ENCODE assay signal across 26 mouse cellular contexts in the genomic region with DNA sequence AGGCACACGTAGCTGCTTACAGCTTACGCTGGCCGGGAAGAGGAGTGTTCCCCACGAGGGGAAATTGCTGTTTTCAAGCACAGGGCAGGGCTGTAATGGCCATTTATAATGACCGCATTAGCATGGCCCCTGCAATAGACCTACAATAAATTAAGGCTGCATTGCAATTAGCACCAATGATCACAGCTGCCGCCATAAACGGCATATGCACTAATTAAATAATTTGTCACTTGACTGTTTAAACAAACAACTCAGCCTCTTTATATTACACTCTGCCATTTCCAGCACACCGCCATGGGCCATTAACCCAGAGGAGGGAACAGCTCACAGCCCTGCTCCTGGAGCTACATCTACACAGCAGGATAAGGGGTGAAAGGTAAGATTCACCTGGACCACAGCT. TPM values are rescaled to one million over a fixed set of nuclear protein-coding genes. Genes with fewer than 3 reads are reported as not detected.
DNase-seq lines count a peak whose midpoint lies in the region; ATAC-seq lines count a peak whose summit lies in the region.
"Had no signal": no experiment of that assay in that cellular context is flagged by ENCODE, and none has a peak within 500 bp of the region (broad histone marks: within the 10 kb centered on the region; RNA-seq: fewer than 3 reads in every experiment).

No protein-coding gene starts in this region.

- no peak overlapping the region for H3K9ac ChIP-seq in hindbrain, embryonic 14.5 days
- H3K9ac ChIP-seq in hindbrain, embryonic 11.5 days (ENCODE audit: low read depth, low read length): no peak overlapping the region
- no peak overlapping the region for H3K9ac ChIP-seq in midbrain, embryonic 12.5 days (replicated peaks)
- H3K9ac ChIP-seq in midbrain, embryonic 11.5 days (ENCODE audit: low read length): no peak overlapping the region
- H3K9ac ChIP-seq in forebrain, embryonic 14.5 days (ENCODE audit: low read length): no peak overlapping the region
- H3K9ac ChIP-seq in neural tube, embryonic 15.5 days (replicated peaks): no peak overlapping the region
- H3K9ac ChIP-seq: liver, embryonic 14.5 days; lung, embryonic 14.5 days; stomach, embryonic 15.5 days had no signal

- H3K27me3 ChIP-seq in hindbrain, embryonic 14.5 days (ENCODE audit: control insufficient read depth, insufficient read depth, low read length): peaks cover 97% of the 10 kb centered on the region
- peaks cover 83% of the 10 kb centered on the region for H3K27me3 ChIP-seq in hindbrain, embryonic 11.5 days (ENCODE audit: control insufficient read depth, insufficient read depth, low read length)
- H3K27me3 ChIP-seq in midbrain, embryonic 12.5 days: peaks cover 92% of the 10 kb centered on the region
- H3K27me3 ChIP-seq in midbrain, embryonic 11.5 days (ENCODE audit: control insufficient read depth, insufficient read depth, low read length): peaks cover 58% of the 10 kb centered on the region
- H3K27me3 ChIP-seq in forebrain, embryonic 14.5 days (replicated peaks; ENCODE audit: control insufficient read depth, insufficient read depth, low read length): peaks cover 42% of the 10 kb centered on the region
- peaks cover 87% of the 10 kb centered on the region for H3K27me3 ChIP-seq in neural tube, embryonic 15.5 days (replicated peaks)
- H3K27me3 ChIP-seq: stomach, embryonic 15.5 days had no signal

- H3K4me2 ChIP-seq in hindbrain, embryonic 14.5 days (replicated peaks): no peak overlapping the region
- H3K4me2 ChIP-seq in hindbrain, embryonic 11.5 days (replicated peaks; ENCODE audit: low read depth, low read length): no peak overlapping the region
- H3K4me2 ChIP-seq in midbrain, embryonic 12.5 days (replicated peaks): no peak overlapping the region
- no peak overlapping the region for H3K4me2 ChIP-seq in midbrain, embryonic 11.5 days
- no peak overlapping the region for H3K4me2 ChIP-seq in forebrain, embryonic 14.5 days (ENCODE audit: low read length)
- H3K4me2 ChIP-seq in neural tube, embryonic 15.5 days: no peak overlapping the region
- H3K4me2 ChIP-seq: lung, embryonic 14.5 days; stomach, embryonic 15.5 days had no signal

- H3K9me3 ChIP-seq in hindbrain, embryonic 14.5 days (ENCODE audit: control insufficient read depth, low read length): no peaks in the 10 kb centered on the region
- H3K9me3 ChIP-seq in hindbrain, embryonic 11.5 days (ENCODE audit: control insufficient read depth, low read length): no peaks in the 10 kb centered on the region
- no peaks in the 10 kb centered on the region for H3K9me3 ChIP-seq in midbrain, embryonic 12.5 days
- H3K9me3 ChIP-seq in midbrain, embryonic 11.5 days (ENCODE audit: control insufficient read depth, low read length): no peaks in the 10 kb centered on the region
- H3K9me3 ChIP-seq in forebrain, embryonic 14.5 days (replicated peaks; ENCODE audit: control insufficient read depth, low read length): no peaks in the 10 kb centered on the region
- no peaks in the 10 kb centered on the region for H3K9me3 ChIP-seq in neural tube, embryonic 15.5 days (replicated peaks)
- H3K9me3 ChIP-seq: G1E; stomach, embryonic 15.5 days had no signal

- H3K27ac ChIP-seq in hindbrain, embryonic 14.5 days: no peak overlapping the region
- no peak overlapping the region for H3K27ac ChIP-seq in hindbrain, embryonic 11.5 days (ENCODE audit: low read depth, low read length)
- H3K27ac ChIP-seq in midbrain, embryonic 12.5 days (replicated peaks): no peak overlapping the region
- no peak overlapping the region for H3K27ac ChIP-seq in midbrain, embryonic 11.5 days (ENCODE audit: low read depth, low read length)
- no peak overlapping the region for H3K27ac ChIP-seq in forebrain, embryonic 14.5 days (ENCODE audit: low read depth, low read length)
- H3K27ac ChIP-seq in neural tube, embryonic 15.5 days (replicated peaks): no peak overlapping the region
- H3K27ac ChIP-seq: gastrocnemius, adult 2 months; left cerebral cortex, adult 2 months; liver, embryonic 14.5 days; stomach, embryonic 15.5 days had no signal

- no peaks in the 10 kb centered on the region for H3K36me3 ChIP-seq in hindbrain, embryonic 14.5 days (replicated peaks; ENCODE audit: control insufficient read depth, insufficient read depth)
- no peaks in the 10 kb centered on the region for H3K36me3 ChIP-seq in hindbrain, embryonic 11.5 days (ENCODE audit: control insufficient read depth, insufficient read depth, low read length)
- H3K36me3 ChIP-seq in midbrain, embryonic 12.5 days: no peaks in the 10 kb centered on the region
- no peaks in the 10 kb centered on the region for H3K36me3 ChIP-seq in midbrain, embryonic 11.5 days (ENCODE audit: control insufficient read depth, insufficient read depth, low read length)
- no peaks in the 10 kb centered on the region for H3K36me3 ChIP-seq in forebrain, embryonic 14.5 days (ENCODE audit: control insufficient read depth, insufficient read depth, low read length)
- no peaks in the 10 kb centered on the region for H3K36me3 ChIP-seq in neural tube, embryonic 15.5 days
- H3K36me3 ChIP-seq: G1E; stomach, embryonic 15.5 days had no signal

- peaks cover 14% of the 10 kb centered on the region for H3K4me1 ChIP-seq in hindbrain, embryonic 14.5 days (replicated peaks; ENCODE audit: control insufficient read depth, insufficient read depth, low read length)
- H3K4me1 ChIP-seq in hindbrain, embryonic 11.5 days (replicated peaks; ENCODE audit: control insufficient read depth, insufficient read depth, low read length): peaks cover 5% of the 10 kb centered on the region
- H3K4me1 ChIP-seq in midbrain, embryonic 12.5 days: peaks cover 37% of the 10 kb centered on the region
- H3K4me1 ChIP-seq in midbrain, embryonic 11.5 days (ENCODE audit: control insufficient read depth, insufficient read depth, low read length): peaks cover 24% of the 10 kb centered on the region
- peaks cover 36% of the 10 kb centered on the region for H3K4me1 ChIP-seq in forebrain, embryonic 14.5 days (ENCODE audit: control insufficient read depth, insufficient read depth, low read length)
- peaks cover 30% of the 10 kb centered on the region for H3K4me1 ChIP-seq in neural tube, embryonic 15.5 days

- DNase-seq in hindbrain, embryonic 14.5 days (ENCODE audit: low spot score): peak; percentile 39
- no peak for DNase-seq in hindbrain, embryonic 11.5 days (ENCODE audit: low spot score)
- DNase-seq in midbrain, embryonic 11.5 days (ENCODE audit: low spot score, missing footprints): no peak
- DNase-seq in forebrain, embryonic 14.5 days (ENCODE audit: low spot score): peak; percentile 80
- DNase-seq: adrenal gland, adult 2 months; B cell, adult 2 months; cerebellum, adult 11-12 months; cerebellum, postnatal 10 days; gastrocnemius, adult 2 months; heart, postnatal 4 days; kidney, adult 18-20 months; lung, embryonic 14.5 days; lung, postnatal 36 days; right cerebral cortex, adult 18-20 months; thymus, postnatal 25 days had no signal

- ATAC-seq in hindbrain, embryonic 14.5 days (ENCODE audit: low FRiP score): peak; percentile 44; the same call in 1 of the 2 replicates
- ATAC-seq in hindbrain, embryonic 11.5 days (ENCODE audit: low FRiP score): no peak
- ATAC-seq in midbrain, embryonic 12.5 days (ENCODE audit: low FRiP score, low read depth): peak; percentile 21; the same call in 1 of the 2 replicates
- no peak for ATAC-seq in midbrain, embryonic 11.5 days (ENCODE audit: low FRiP score)
- ATAC-seq in forebrain, embryonic 14.5 days: peak; percentile 49
- peak; percentile 77 for ATAC-seq in neural tube, embryonic 15.5 days (ENCODE audit: low FRiP score)
- ATAC-seq in activated CD4-positive, CD25-positive, alpha-beta regulatory T cell, adult 4 months: no peak
- ATAC-seq: inflammation-experienced regulatory T-cells, adult 6 months; Patski had no signal

- H3K4me3 ChIP-seq in hindbrain, embryonic 14.5 days (replicated peaks; ENCODE audit: low read length): no peak overlapping the region
- H3K4me3 ChIP-seq in hindbrain, embryonic 11.5 days (ENCODE audit: low read depth, low read length): no peak overlapping the region
- H3K4me3 ChIP-seq in midbrain, embryonic 12.5 days: no peak overlapping the region
- H3K4me3 ChIP-seq in midbrain, embryonic 11.5 days (ENCODE audit: low read depth, low read length): no peak overlapping the region
- no peak overlapping the region for H3K4me3 ChIP-seq in forebrain, embryonic 14.5 days (ENCODE audit: low read depth, low read length)
- H3K4me3 ChIP-seq in neural tube, embryonic 15.5 days (replicated peaks): no peak overlapping the region
- H3K4me3 ChIP-seq: gastrocnemius, adult 2 months; left cerebral cortex, adult 2 months; stomach, embryonic 15.5 days had no signal

- 62% methylated on average over 8 of the region's 8 CpGs for WGBS in hindbrain, embryonic 14.5 days
- WGBS in hindbrain, embryonic 11.5 days: 75% methylated on average over 8 of the region's 8 CpGs
- 66% methylated on average over 8 of the region's 8 CpGs for WGBS in midbrain, embryonic 12.5 days
- WGBS in midbrain, embryonic 11.5 days: 87% methylated on average over 8 of the region's 8 CpGs
- 14% methylated on average over 8 of the region's 8 CpGs for WGBS in forebrain, embryonic 14.5 days
- 10% methylated on average over 8 of the region's 8 CpGs for WGBS in neural tube, embryonic 15.5 days

RNA-seq across cellular contexts. Expression of gene Olig2, which starts 49.4 kb away (rescaled TPM):
- polyA plus RNA-seq in hindbrain, embryonic 14.5 days (2014; fragmentation: Nextera tagmentation; extraction: Ambion mirVana): 10.9 and 14.1 TPM in 2 replicates
- 0.76 and 1.2 TPM in 2 replicates for polyA plus RNA-seq in hindbrain, embryonic 11.5 days (2014; fragmentation: Nextera tagmentation; extraction: Ambion mirVana)
- 5.9 and 11.3 TPM in 2 replicates for polyA plus RNA-seq in midbrain, embryonic 12.5 days (2016; fragmentation: Nextera tagmentation; extraction: Ambion mirVana)
- polyA plus RNA-seq in midbrain, embryonic 11.5 days (2014; fragmentation: Nextera tagmentation; extraction: Ambion mirVana): 6.8 and 7.5 TPM in 2 replicates
- polyA plus RNA-seq in forebrain, embryonic 14.5 days (2014; fragmentation: Nextera tagmentation; extraction: Ambion mirVana): 5.2 and 6.3 TPM in 2 replicates
- polyA plus RNA-seq in neural tube, embryonic 15.5 days (2015; fragmentation: Nextera tagmentation; extraction: Ambion mirVana): 8.5 and 9.9 TPM in 2 replicates
- not detected for polyA plus RNA-seq in activated CD4-positive, CD25-positive, alpha-beta regulatory T cell, adult 4 months (2017; shearing (Covaris generic))
- polyA plus RNA-seq: adrenal gland, adult 2 months; G1E; gonadal fat pad, adult 2 months; heart, embryonic 16.5 days; inflammation-experienced regulatory T-cells, adult 6 months; liver, embryonic 14.5 days; lung, embryonic 14.5 days; Patski; stomach, embryonic 15.5 days had no signal

Comparison
In these comparisons a context has a peak if more than half of its experiments do, and no peak if none do; other contexts are left out.
1. ATAC-seq: peak in hindbrain, embryonic 14.5 days (single experiment), midbrain, embryonic 12.5 days (single experiment), forebrain, embryonic 14.5 days (single experiment) and neural tube, embryonic 15.5 days (single experiment); none in hindbrain, embryonic 11.5 days (single experiment), midbrain, embryonic 11.5 days (single experiment) and activated CD4-positive, CD25-positive, alpha-beta regulatory T cell, adult 4 months (single experiment).
2. DNase-seq: peak in hindbrain, embryonic 14.5 days (single experiment) and forebrain, embryonic 14.5 days (single experiment); none in hindbrain, embryonic 11.5 days (single experiment) and midbrain, embryonic 11.5 days (single experiment).